Mouse (Mus musculus) layer of hippocampus, adult 18-20 months (tissue): ENCODE data around the gene Sft2d2. TPM values are rescaled to one million over a fixed set of nuclear protein-coding genes. Genes with fewer than 3 reads are reported as not detected.

Source experiments
- DNase-seq, 2 experiments: peaks; one replicate each; pipeline ENCODE4 v3.0.0; 2022; ENCODE audit warnings: low spot score in 2 of 2
- long read RNA-seq: library from polyadenylated mRNA; stranded (forward); transcript quantifications from one replicate; pipeline ENCODE4 v2.0.0, GENCODE M21; 2021
- total RNA-seq, 2 experiments: library from RNA; stranded (reverse); gene quantifications; 2 replicates each; pipeline ENCODE4 v1.2.3; 2021

Gene Sft2d2
- 10 to 100 TPM; 14.6 to 14.7 TPM for total RNA-seq
- long read RNA-seq, full-length matches to known transcripts = 13 of 25 reads
- long read RNA-seq, partial matches to known transcripts = 1 of 25 reads
- long read RNA-seq, other reads (novel, unspliced or antisense) = 11 of 25 reads

DNA sequence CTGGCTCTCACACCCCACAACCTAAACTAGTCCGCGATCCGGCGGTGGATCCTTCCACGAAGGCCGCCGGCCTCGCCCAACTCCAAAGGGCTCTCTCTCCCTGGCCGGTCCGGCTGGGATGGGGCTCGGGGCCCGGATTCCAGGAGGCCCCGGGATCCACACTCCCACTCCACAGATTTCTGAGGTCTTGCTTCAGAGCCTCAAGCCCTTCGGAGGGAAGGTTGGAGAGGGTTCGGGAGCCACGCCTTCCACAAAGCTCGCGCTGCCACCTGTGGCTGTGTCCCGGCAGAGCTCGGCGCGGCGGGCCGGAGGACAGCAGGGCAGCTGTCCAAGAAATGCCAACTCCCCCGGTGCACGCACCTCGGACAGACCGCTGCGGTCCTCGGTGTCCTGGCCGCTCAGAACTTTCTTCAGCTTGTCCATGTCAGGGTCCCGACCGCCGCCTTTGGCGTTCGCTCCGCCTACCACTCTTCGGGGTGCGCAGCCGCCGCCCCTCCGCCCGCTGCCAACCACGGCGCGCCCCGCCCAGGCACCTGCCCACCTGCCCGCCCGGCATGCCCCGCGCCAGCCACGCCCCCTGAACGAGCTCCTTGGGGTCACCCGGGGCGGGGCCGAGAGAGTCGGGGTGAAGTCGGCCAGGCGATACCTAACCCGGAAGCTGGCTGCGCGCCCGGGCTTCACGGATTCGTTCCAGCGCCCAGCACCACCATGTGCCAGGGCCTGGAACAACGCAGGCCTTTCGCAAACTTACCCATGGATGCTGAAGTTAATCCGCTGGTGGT, at the start of gene Sft2d2:
Sft2d2 (minus strand) TSS at position 559 of the 782 bp plus-strand sequence.
- peak; percentile 51 to 65 for DNase-seq

DNA sequence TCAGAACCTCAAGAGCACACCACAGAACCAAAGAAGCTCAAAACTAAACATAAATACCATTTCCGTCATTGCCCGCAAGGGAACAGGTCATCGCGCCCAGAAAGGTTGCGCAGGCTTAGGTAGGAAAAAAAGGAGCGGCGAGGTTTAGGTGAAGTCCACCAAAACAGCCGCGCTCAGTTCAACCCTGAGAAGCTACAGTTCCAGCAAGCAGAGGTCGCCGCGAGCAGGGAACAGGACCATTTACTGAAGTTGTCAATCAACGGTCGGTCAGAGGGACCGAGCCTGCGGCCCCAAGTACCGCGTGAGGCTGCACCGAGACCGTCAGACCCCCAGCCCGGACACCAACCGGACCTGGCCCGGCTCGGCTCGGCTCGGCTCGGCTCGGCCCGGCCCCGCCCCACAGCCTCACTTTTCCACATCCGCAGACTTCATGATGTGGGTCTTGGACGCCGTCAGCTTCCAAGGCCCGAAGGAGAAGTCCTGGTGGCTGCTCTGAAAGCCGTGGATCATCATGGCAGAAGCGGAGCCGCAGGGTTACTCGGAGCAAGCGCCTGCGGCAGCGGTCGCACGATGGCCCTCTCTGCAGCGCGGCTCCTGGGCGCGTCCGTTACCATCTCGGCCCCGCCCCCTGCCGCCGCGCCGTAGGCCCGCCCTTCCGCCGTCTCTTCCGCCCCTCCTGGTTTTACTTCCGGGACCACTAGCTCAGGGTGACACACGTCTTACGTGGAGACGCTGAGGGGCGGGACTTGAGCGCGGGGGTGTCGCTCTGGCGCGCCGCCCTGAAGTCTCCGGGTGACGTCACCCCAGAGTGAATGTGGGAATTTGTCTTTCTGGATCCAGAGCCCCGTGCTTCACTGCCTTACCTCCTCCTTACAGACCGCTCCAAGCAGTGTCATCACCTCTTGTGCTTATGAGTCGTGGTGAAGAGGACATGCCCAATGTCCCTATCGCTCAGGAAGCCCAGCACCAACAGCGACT, 42.4 kb upstream of the Sft2d2 start, which contains the start of gene Tiprl:
Tiprl (minus strand) TSS at position 676 of the 978 bp plus-strand sequence.
- DNase-seq = peak; percentile 96 to 99

DNA sequence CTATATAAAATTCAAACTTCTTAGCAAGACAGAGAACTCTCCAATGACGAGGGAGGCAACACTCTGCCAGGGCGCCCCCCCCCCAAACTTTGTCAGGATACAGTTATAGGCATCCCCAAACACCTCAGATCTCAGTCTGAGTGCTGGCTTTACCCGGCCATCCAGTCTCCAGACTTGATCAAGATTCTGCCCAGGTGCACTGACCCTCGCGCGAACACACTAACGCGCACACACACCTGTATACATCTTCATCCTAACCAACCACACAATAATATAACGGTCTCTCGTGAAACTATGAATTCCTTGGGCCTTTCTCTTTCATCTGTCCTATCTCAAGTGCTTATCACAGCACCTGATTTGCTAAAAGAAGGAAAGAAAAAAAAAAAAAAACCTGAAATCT, 41.6 kb upstream of the Sft2d2 start:
- DNase-seq = no peak

DNA sequence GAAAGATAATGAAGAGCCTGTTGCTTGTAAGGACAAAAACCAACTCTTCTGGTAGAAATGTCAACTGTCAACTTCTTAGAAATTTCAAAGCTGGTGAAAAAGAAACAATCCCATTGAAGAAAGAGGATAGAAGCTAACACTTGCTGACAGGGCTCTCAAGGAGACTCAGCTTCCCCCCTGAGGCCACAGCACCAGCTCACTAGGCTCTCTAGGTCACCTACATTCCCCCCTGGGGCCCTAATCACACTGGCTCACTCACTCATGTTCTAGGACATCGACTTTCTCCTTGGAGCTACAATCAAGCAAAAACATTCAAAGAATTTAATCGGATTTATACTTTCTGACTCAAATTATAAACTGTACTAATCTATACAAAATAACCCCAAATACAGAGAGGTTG, 39.6 kb upstream of the Sft2d2 start:
- DNase-seq = no peak

DNA sequence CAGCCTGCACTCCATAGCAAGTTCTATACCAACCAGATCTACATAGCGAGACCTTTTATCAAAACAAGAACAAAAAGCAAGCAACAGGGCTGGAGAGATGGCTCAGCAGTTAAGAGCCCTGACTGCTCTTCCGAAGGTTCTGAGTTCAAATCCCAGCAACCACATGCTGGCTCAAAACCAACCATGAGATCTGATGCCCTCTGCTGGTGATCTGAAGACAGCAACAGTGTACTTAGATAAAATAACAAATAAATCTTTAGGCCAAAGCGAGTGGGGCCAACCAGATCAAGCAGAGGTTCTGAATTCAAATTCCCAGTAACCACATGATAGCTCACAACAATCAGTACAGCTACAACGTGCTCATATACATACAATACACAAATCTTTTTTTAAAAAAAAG, 36.5 kb upstream of the Sft2d2 start:
- DNase-seq = no peak

DNA sequence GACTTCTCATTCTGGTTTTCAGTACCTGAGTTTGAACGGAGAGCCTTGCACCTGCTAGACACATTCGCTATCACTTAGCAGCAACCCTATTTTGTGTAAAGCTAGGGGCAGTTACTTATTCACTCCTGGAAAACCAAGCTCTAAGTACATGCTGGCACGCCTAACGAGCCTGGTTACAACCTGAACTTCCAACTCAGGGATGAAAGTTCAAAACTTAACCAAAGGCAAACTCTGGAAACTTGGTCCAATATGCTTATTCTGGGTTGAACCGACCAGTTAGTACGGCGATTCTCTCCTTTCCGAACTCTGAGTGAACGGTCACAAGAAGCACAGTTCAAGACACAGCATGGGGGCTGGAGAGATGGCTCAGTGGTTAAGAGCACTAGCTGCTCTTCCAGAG, 35.3 kb upstream of the Sft2d2 start:
- no peak for DNase-seq

DNA sequence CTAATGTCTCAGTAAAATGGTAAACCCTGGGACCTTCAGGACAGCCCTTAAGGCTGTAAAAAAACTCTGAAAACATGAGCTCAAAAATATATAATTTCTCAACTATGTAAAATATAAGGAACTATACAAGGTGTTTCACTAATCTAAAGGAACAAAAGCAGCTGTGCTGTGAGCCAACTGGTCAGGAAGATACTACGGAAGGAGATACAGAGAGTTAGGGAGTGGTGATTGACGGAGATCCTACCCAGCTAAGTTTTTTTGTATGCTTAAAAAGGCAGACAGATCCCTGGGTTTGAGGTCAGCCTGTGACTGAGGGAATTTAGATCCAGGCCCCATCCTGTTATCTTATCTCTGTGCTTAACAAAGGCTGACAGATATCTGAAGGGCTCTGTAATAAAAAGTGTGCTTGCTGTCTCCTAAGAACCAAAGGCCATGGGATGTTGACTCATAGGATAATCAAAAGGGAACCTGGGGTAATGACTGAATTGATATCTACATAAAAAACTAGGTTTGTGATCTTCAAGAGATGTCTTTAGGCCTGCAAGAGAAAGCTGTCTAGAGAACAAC, 22.9 kb upstream of the Sft2d2 start:
- DNase-seq = no peak

DNA sequence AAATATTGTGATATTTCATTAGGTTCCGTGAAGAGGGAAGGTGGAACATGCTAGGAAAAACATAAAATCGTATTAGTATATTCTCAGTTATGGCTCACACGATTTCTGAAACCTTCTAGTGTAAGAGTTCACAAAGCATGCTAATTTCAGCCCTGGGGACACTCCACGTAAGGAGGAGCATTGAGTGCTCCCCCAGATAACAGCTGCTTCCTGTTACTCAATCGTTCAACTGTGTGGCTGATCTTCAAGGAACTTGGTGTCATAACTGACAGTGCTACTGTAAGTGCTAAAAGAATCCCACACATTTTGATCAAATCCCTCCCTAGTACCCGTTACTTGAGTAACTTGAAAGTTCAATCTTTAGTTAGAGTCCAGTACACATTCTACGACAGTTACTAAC, 21.6 kb upstream of the Sft2d2 start:
- DNase-seq = no peak

DNA sequence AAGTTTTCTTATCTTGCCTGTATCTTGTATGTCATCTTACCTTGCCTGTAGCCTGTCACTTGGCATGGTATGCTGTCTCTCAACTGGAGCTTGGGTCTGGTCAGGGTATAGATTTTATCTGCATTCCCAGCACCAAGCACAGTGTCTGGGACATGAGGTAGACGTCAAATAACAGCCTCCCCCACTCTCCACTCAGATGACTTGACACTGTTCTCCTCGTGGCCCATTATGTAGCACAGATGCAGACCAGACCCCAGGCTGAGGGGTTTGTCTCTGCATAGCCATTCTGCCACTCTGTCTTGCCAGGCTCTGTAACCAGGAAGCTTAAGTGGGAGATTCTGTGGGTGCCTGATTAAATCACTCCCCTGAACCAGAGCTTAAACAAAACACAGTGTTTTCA, 11.4 kb upstream of the Sft2d2 start:
- no peak for DNase-seq

DNA sequence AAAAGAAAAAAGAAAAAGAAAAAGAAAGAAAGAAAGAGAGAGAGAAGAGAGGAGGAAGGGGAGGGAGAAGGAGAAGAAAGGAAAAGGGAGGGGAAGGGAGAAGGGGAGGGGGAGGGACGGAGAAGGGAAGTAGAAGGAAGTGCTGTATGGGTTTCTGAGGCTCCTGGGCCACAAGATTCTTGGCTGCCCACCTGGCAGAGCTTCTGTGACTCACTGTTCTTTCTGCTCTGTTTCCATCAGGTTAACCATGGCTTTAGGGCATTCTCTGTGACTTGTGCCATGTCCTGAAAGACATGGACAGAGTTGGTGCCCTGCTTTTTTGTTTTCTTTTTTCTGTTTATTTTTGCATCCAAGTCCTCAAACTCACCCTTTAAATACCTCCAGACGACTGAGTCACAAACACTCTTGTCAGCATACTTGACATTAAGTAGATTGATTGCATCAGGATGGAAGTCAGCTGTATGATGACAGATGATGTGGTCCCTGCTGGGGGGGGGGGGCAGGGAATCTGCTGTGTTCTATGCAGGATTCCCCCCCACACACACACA, 9.3 kb upstream of the Sft2d2 start:
- DNase-seq = no peak

DNA sequence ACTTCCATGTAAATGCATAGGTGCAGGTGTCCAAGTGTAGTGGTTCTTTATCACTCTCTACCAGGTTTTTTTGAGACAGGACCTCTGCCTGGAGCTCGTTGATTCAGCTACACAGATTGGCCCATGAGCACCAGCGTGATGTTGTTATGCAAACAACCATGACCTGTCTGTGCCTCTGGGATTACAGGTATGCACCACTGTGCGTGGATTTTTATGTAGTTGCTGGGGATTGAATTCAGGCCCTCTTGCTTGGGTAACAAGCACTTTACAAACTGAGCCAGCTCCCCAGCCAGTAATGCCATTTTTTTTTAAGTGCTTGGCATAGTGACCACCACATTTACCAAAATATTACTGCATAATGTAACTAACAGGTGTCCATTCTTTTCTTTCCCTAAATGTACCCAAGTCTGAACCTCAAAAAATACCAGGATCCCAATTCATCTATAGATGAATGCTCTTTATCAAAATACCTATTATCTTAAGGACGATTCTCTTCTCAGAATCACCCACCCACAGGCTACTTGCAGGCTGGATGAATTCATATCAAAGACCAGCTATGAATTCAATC, 7.3 kb upstream of the Sft2d2 start:
- no peak for DNase-seq

DNA sequence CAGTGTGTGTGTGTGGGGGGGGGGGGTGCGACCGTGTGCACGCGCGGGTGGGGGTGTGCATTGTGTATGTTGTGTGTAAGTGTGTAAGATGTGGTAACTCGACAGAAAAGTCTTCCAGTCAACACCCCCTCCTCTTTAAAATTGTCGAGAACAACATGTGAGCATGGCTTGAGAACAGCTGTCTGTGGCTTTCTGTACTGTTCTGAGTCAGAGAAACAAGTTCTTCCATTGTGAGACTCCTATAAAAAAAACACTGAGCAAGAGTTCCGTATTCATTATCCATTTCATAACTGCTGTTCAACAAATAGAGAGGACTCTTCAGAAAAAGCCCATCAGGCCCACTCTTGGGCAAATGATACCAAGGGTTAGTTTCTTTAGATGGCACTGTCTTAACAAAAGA, 6.5 kb upstream of the Sft2d2 start:
- DNase-seq = no peak

DNA sequence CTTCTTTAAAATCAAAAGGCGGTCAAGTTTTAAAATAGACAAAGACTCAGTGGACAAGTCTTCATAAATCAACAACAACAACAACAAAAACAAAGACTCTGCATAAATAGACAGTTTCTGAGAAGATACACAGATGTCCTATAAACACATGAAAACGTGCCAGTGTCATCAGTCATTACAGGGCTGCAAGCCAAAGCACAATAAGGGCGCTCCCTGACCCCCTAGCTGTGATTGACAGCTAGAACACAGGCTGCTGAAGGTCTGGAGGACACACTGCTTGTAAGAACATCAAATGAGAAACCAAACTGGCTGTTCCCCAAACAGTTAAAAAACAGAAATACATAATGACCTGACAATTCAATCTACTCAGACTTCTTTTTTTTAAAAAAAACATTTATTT, 5.4 kb upstream of the Sft2d2 start:
- no peak for DNase-seq

DNA sequence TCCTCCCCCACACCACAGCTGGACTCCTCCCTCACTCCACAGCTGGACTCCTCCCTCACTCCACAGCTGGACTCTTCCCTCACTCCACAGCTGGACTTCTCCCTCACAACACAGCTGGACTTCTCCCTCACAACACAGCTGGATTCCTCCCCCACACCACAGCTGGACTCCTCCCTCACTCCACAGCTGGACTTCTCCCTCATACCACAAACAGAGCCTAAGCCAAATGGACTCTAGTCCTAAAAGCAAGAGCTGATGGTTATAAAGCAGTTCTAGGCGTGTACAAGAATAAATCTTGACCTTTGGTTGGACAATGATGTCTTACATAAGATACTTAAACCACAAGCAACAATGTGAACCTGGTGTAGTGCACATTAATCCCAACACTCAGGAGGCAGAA, 4.7 kb upstream of the Sft2d2 start:
- DNase-seq = no peak

DNA sequence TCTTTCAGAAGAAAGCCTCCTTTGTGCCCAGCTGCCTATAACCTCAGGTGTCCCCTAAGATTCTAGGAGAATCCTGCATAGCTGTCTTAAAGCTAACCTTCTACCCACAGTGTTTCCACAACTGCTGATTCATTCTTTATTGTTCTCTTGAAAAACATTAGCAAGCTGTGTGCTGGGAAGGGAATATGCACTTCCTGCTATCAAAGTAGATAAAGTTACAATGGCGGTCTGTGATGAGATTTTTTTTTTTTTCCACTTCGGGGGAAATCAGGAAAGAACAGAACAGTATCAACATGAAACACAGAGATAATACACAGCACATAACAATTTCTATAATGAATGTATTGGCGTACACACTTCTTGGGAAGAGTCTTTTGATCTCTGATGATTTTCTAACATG, 3.6 kb upstream of the Sft2d2 start:
- DNase-seq = no peak

DNA sequence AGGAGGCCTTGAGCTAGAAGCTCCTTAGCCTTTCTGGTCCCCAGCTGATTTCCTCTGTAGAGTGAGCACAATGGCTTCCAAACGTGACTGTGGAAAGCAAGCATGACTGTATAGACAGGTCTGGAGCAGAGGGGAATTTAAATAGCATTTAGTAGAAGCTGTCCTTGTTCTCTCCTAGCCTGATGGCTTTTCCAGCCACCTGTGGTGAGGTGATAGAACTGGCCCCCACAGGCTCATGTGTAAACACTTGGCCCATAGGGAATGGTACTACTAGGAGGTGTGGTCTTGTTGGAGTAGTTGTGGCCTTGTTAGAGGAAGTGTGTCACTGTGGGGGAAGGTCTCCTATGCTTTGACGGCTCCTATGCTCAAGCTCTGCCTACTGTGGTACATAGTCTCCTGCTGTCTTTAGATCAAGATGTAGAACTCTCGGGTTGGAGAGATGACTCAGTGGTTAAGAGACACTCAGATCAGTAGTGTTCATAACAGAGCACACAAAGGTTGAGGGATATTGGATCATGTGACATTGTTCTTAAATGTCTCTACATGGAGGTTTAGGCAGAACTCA, 1.2 kb upstream of the Sft2d2 start:
- no peak for DNase-seq

DNA sequence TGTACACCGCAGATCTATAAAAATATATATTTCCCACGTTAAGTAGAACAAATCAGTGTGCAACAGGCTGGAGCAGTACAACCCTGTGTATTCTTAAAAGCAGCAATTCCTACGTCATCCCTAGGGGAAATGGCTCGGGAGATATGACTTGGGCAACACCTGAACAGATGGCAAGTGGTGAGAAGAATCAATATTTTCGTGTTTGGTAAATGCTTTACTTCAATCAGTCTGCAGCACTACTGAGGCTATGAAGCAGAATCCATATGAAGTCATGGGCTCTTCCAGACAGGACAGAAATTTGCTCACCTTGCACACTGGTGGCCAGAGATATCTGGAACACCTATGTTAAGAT, 400 bp upstream of the Sft2d2 start:
- no peak for DNase-seq

DNA sequence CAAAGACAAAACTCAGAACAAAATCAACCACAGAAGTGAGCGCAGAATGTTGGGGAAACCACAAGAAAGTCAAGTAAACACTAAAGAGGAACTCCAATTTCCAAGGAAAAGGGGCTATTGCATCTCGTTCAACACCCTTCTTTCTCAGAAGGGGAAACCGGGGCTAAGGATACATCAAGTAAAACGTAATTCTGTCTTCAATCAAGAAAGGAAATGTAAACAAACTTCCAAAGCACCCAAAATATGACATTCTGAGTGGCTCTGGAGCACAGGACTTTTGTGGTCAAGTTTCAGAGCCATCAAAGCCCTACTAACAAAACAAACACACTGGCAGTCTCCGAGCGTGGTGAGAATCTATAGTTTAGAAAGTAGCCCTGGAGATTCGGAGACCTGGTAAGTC, 812 bp downstream of the Sft2d2 start:
- no peak for DNase-seq

DNA sequence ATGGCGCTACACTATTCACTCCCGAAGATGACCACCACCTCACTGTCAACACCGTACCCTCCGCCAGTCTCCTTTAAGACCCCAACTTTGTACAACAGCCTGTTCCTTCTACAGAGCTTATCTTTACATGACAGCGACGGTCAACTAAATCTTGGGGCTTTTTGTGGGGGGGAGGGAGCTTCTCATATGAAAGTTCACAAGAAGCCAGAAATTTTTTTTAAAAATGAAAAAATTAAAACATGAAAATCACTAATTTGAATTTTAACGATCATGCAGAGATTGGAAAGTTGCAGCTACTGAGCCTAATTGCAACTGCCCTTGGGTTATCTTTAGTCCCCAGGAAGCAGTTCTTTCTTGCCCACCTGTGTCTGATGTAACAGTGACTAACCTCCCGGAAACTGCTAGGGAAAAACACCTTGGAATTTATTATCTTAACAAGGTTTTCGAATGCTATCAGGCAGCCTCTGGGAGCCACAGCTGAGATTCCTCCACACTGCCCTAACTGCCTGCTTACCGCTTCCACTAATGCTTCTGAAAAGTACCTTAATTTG, 1.4 kb downstream of the Sft2d2 start:
- DNase-seq = no peak

DNA sequence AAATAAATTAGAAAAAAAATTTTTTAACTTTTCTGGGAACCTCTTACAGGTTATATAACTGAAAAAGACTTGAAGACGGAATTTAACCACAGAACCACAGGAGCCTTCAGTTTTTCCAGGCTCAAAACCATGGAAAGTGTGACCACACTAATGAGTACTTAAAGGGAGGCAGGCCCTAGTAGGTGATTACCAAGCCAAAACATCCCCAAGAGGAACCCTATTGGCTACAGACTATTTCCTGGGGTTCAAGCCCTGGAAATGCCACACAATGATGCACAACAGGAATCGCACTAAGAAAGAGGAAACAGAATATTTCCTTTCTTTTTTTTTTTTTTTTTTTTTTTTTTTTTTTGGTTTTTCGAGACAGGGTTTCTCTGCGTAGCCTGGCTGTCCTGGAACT, 2.1 kb downstream of the Sft2d2 start:
- no peak for DNase-seq
